8 mouse cellular contexts compared by ENCODE assay signal in the genomic region with DNA sequence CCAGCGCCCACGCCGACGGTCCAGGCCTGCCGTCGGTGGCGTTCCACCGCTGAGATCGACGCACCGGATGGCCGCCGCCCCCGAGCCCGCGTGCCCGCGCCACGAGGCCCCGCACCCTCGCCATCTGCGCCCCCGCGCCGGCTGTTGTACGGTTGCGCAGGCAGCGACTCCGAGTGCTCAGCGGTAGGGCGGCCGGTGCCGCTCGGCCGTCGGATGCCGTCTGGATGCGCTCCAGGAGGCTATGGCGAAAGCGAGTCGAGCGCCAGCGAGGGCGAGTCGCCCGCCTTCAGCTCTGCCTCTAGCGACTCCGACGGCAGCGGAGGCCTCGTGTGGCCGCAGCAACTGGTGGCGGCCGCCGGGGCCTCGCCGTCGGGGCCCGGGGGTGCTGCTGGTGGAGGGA. TPM values are rescaled to one million over a fixed set of nuclear protein-coding genes. Genes with fewer than 3 reads are reported as not detected.
A peak's percentile ranks its signal among the peaks of the same experiment; 100 is the strongest.
DNase-seq lines count a peak whose midpoint lies in the region; ATAC-seq and TF ChIP-seq lines count a peak whose summit lies in the region.
"Had no signal": no experiment of that assay in that cellular context is flagged by ENCODE, and none has a peak within 500 bp of the region (broad histone marks: within the 10 kb centered on the region; RNA-seq: fewer than 3 reads in every experiment).

No protein-coding gene starts in this region.

- peak overlapping the region; percentile 18; the same call in 1 of the 2 replicates for H3K4me3 ChIP-seq in kidney, postnatal 0 days (replicated peaks; ENCODE audit: low read depth, low read length)
- H3K4me3 ChIP-seq in embryonic facial prominence, embryonic 12.5 days = peak overlapping the region; percentile 23; the same call in 1 of the 2 replicates
- H3K4me3 ChIP-seq in hindbrain, embryonic 12.5 days = peak overlapping the region; percentile 26; the same call in 1 of the 2 replicates
- H3K4me3 ChIP-seq in midbrain, postnatal 0 days (ENCODE audit: low read depth, low read length) = peak overlapping the region; percentile 16; the same call in 1 of the 2 replicates

- 62% methylated on average over 59 of the region's 59 CpGs for WGBS in kidney, postnatal 0 days
- 52% methylated on average over 59 of the region's 59 CpGs for WGBS in embryonic facial prominence, embryonic 12.5 days
- 46% methylated on average over 59 of the region's 59 CpGs for WGBS in hindbrain, embryonic 12.5 days
- 46% methylated on average over 58 of the region's 59 CpGs for WGBS in midbrain, postnatal 0 days

- H3K36me3 ChIP-seq in kidney, postnatal 0 days (ENCODE audit: insufficient read depth, low read length) = peaks cover 19% of the 10 kb centered on the region; the same call in 1 of the 2 replicates
- H3K36me3 ChIP-seq in embryonic facial prominence, embryonic 12.5 days = peaks cover 77% of the 10 kb centered on the region
- peaks cover 49% of the 10 kb centered on the region for H3K36me3 ChIP-seq in hindbrain, embryonic 12.5 days
- peaks cover 22% of the 10 kb centered on the region for H3K36me3 ChIP-seq in midbrain, postnatal 0 days (ENCODE audit: insufficient read depth, low read length)

- no peak for ATAC-seq in kidney, postnatal 0 days (replicated peaks; ENCODE audit: low FRiP score, low read depth)
- no peak for ATAC-seq in embryonic facial prominence, embryonic 12.5 days (ENCODE audit: insufficient number of reproducible peaks, insufficient read depth, low FRiP score, low TSS enrichment)
- ATAC-seq in hindbrain, embryonic 12.5 days (ENCODE audit: low FRiP score) = no peak
- ATAC-seq in midbrain, postnatal 0 days (ENCODE audit: low FRiP score) = 0 out of 2 replicates have a peak, but pooled peaks have one; percentile 3

- no peaks in the 10 kb centered on the region; the same call in 1 of the 2 replicates for H3K27me3 ChIP-seq in kidney, postnatal 0 days (ENCODE audit: insufficient read depth, low read length)
- H3K27me3 ChIP-seq in embryonic facial prominence, embryonic 12.5 days = peaks cover 19% of the 10 kb centered on the region
- peaks cover 62% of the 10 kb centered on the region for H3K27me3 ChIP-seq in hindbrain, embryonic 12.5 days
- 0 out of 2 replicates have a peak, but pooled peaks cover 3% of the 10 kb centered on the region for H3K27me3 ChIP-seq in midbrain, postnatal 0 days (ENCODE audit: insufficient read depth, low read length)

- no peak overlapping the region for H3K4me2 ChIP-seq in kidney, postnatal 0 days (ENCODE audit: low read length)
- peak overlapping the region; percentile 30 for H3K4me2 ChIP-seq in embryonic facial prominence, embryonic 12.5 days (replicated peaks)
- H3K4me2 ChIP-seq in hindbrain, embryonic 12.5 days (replicated peaks) = no peak overlapping the region
- no peak overlapping the region for H3K4me2 ChIP-seq in midbrain, postnatal 0 days (ENCODE audit: low read depth, low read length, poor library complexity, severe bottlenecking)

- TF ChIP-seq CTCF in kidney, postnatal 0 days (IDR thresholded peaks at IDR 0.05; ENCODE audit: low read depth) = no peak
- TF ChIP-seq CTCF in midbrain, postnatal 0 days (IDR thresholded peaks at IDR 0.05) = no peak

- no peaks in the 10 kb centered on the region for H3K4me1 ChIP-seq in kidney, postnatal 0 days (replicated peaks; ENCODE audit: insufficient read depth, low read length)
- H3K4me1 ChIP-seq in embryonic facial prominence, embryonic 12.5 days = peaks cover 7% of the 10 kb centered on the region; the same call in 1 of the 2 replicates
- peaks cover 9% of the 10 kb centered on the region for H3K4me1 ChIP-seq in hindbrain, embryonic 12.5 days
- H3K4me1 ChIP-seq in midbrain, postnatal 0 days (ENCODE audit: insufficient read depth, low read length) = no peaks in the 10 kb centered on the region

- no peak overlapping the region for H3K27ac ChIP-seq in kidney, postnatal 0 days
- H3K27ac ChIP-seq in embryonic facial prominence, embryonic 12.5 days = peak overlapping the region; percentile 46; the same call in 1 of the 2 replicates
- no peak overlapping the region for H3K27ac ChIP-seq in hindbrain, embryonic 12.5 days
- no peak overlapping the region for H3K27ac ChIP-seq in midbrain, postnatal 0 days (ENCODE audit: low read depth, low read length)

- H3K9me3 ChIP-seq in kidney, postnatal 0 days (replicated peaks; ENCODE audit: low read length) = peaks cover 12% of the 10 kb centered on the region; the same call in 1 of the 2 replicates
- H3K9me3 ChIP-seq in embryonic facial prominence, embryonic 12.5 days = peaks cover 19% of the 10 kb centered on the region
- H3K9me3 ChIP-seq in hindbrain, embryonic 12.5 days (replicated peaks) = peaks cover 8% of the 10 kb centered on the region
- no peaks in the 10 kb centered on the region for H3K9me3 ChIP-seq in midbrain, postnatal 0 days (ENCODE audit: low read length)

- H3K9ac ChIP-seq in kidney, postnatal 0 days (ENCODE audit: low read depth, low read length) = no peak overlapping the region
- H3K9ac ChIP-seq in embryonic facial prominence, embryonic 12.5 days = no peak overlapping the region
- no peak overlapping the region for H3K9ac ChIP-seq in hindbrain, embryonic 12.5 days
- no peak overlapping the region for H3K9ac ChIP-seq in midbrain, postnatal 0 days (replicated peaks; ENCODE audit: low read length, poor library complexity, severe bottlenecking)

- DNase-seq in kidney, postnatal 0 days (ENCODE audit: low spot score) = no peak
- no peak for DNase-seq in kidney, adult 9 months
- DNase-seq in midbrain, postnatal 0 days (ENCODE audit: low spot score) = no peak
- no peak for DNase-seq in cerebellum, adult 8-10 months
- DNase-seq in spleen, adult 12 weeks (ENCODE audit: low spot score) = no peak

RNA-seq across cellular contexts. Expression of a gene that starts 5.7 kb away (rescaled TPM):
- polyA plus RNA-seq in kidney, postnatal 0 days (2015; fragmentation: Nextera tagmentation; extraction: Ambion mirVana) = 7.3 and 8.9 TPM in 2 replicates
- polyA plus RNA-seq in embryonic facial prominence, embryonic 12.5 days (2016; fragmentation: Nextera tagmentation; extraction: Ambion mirVana) = 21.5 and 22.7 TPM in 2 replicates
- 12.1 and 13.6 TPM in 2 replicates for polyA plus RNA-seq in hindbrain, embryonic 12.5 days (2016; fragmentation: Nextera tagmentation; extraction: Ambion mirVana)
- total RNA-seq in midbrain, postnatal 0 days (2014; rRNA removed) = 1.9 and 5.2 TPM in 2 replicates
- polyA plus RNA-seq in midbrain, postnatal 0 days (2015; fragmentation: Nextera tagmentation; extraction: Ambion mirVana) = 12.3 and 15.9 TPM in 2 replicates

RNA-seq across cellular contexts. Expression of a gene that starts 10.8 kb away (rescaled TPM):
- polyA plus RNA-seq in kidney, postnatal 0 days (2015; fragmentation: Nextera tagmentation; extraction: Ambion mirVana) = 3.7 and 4.3 TPM in 2 replicates
- 13.4 and 14.6 TPM in 2 replicates for polyA plus RNA-seq in embryonic facial prominence, embryonic 12.5 days (2016; fragmentation: Nextera tagmentation; extraction: Ambion mirVana)
- 9.0 and 10.4 TPM in 2 replicates for polyA plus RNA-seq in hindbrain, embryonic 12.5 days (2016; fragmentation: Nextera tagmentation; extraction: Ambion mirVana)
- 86.0 and 107 TPM in 2 replicates for total RNA-seq in midbrain, postnatal 0 days (2014; rRNA removed)
- polyA plus RNA-seq in midbrain, postnatal 0 days (2015; fragmentation: Nextera tagmentation; extraction: Ambion mirVana) = 7.5 and 7.7 TPM in 2 replicates

RNA-seq across cellular contexts. Expression of a gene that starts 20.4 kb away (rescaled TPM):
- polyA plus RNA-seq in kidney, postnatal 0 days (2015; fragmentation: Nextera tagmentation; extraction: Ambion mirVana) = 2.2 and 2.3 TPM in 2 replicates
- 1.7 and 2.2 TPM in 2 replicates for polyA plus RNA-seq in embryonic facial prominence, embryonic 12.5 days (2016; fragmentation: Nextera tagmentation; extraction: Ambion mirVana)
- 1.6 and 2.1 TPM in 2 replicates for polyA plus RNA-seq in hindbrain, embryonic 12.5 days (2016; fragmentation: Nextera tagmentation; extraction: Ambion mirVana)
- total RNA-seq in midbrain, postnatal 0 days (2014; rRNA removed) = 0.11 and 0.14 TPM in 2 replicates
- polyA plus RNA-seq in midbrain, postnatal 0 days (2015; fragmentation: Nextera tagmentation; extraction: Ambion mirVana) = 0.11 TPM in 1 of 2 replicates, not detected in the other
- total RNA-seq: layer of hippocampus, postnatal 10 days had no signal

RNA-seq across cellular contexts. Expression of a gene that starts 38.0 kb away (rescaled TPM):
- 134 and 136 TPM in 2 replicates for polyA plus RNA-seq in kidney, postnatal 0 days (2015; fragmentation: Nextera tagmentation; extraction: Ambion mirVana)
- 123 and 134 TPM in 2 replicates for polyA plus RNA-seq in embryonic facial prominence, embryonic 12.5 days (2016; fragmentation: Nextera tagmentation; extraction: Ambion mirVana)
- polyA plus RNA-seq in hindbrain, embryonic 12.5 days (2016; fragmentation: Nextera tagmentation; extraction: Ambion mirVana) = 185 and 210 TPM in 2 replicates
- total RNA-seq in midbrain, postnatal 0 days (2014; rRNA removed) = 1,835 and 1,985 TPM in 2 replicates
- polyA plus RNA-seq in midbrain, postnatal 0 days (2015; fragmentation: Nextera tagmentation; extraction: Ambion mirVana) = 467 and 471 TPM in 2 replicates

RNA-seq across cellular contexts. Expression of a gene that starts 43.2 kb away (rescaled TPM):
- 12.8 and 15.1 TPM in 2 replicates for polyA plus RNA-seq in kidney, postnatal 0 days (2015; fragmentation: Nextera tagmentation; extraction: Ambion mirVana)
- polyA plus RNA-seq in embryonic facial prominence, embryonic 12.5 days (2016; fragmentation: Nextera tagmentation; extraction: Ambion mirVana) = 15.3 and 16.8 TPM in 2 replicates
- 8.8 and 9.3 TPM in 2 replicates for polyA plus RNA-seq in hindbrain, embryonic 12.5 days (2016; fragmentation: Nextera tagmentation; extraction: Ambion mirVana)
- 3.2 and 4.9 TPM in 2 replicates for total RNA-seq in midbrain, postnatal 0 days (2014; rRNA removed)
- 3.9 TPM in 2 replicates for polyA plus RNA-seq in midbrain, postnatal 0 days (2015; fragmentation: Nextera tagmentation; extraction: Ambion mirVana)
